Mouse (Mus musculus) forebrain, embryonic 10.5 days (tissue): ENCODE results near the gene Ush1g. TPM values are rescaled to one million over a fixed set of nuclear protein-coding genes. Genes with fewer than 3 reads are reported as not detected.

Experiments used
- DNase-seq: peaks from one replicate; pipeline ENCODE4 v3.0.0-alpha.2; 2017; ENCODE audit warnings: low spot score; ENCODE audit errors: extremely low spot score
- H3K27ac ChIP-seq: fragments of 300-500 bp; sonication (generic); 2 replicates; pipeline ENCODE4 v1.5.1; 2016; ENCODE audit warnings: mild to moderate bottlenecking
- H3K27me3 ChIP-seq: fragments of 300-500 bp; sonication (generic); 2 replicates; pipeline ENCODE4 v1.6.1; 2016; ENCODE audit warnings: mild to moderate bottlenecking; ENCODE audit not compliant: poor library complexity, severe bottlenecking
- H3K36me3 ChIP-seq: fragments of 300-500 bp; sonication (generic); replicated peaks from 2 replicates; pipeline ENCODE4 v1.6.1; 2016; ENCODE audit warnings: mild to moderate bottlenecking, moderate library complexity
- H3K4me1 ChIP-seq: fragments of 300-500 bp; sonication (generic); 2 replicates; pipeline ENCODE4 v1.6.1; 2016
- H3K4me3 ChIP-seq: fragments of 300-500 bp; sonication (generic); 2 replicates; pipeline ENCODE4 v1.5.1; 2016; ENCODE audit warnings: mild to moderate bottlenecking, moderate library complexity
- H3K9me3 ChIP-seq: fragments of 300-500 bp; sonication (generic); 2 replicates; pipeline ENCODE4 v1.6.1; 2016; ENCODE audit warnings: mild to moderate bottlenecking, moderate library complexity
- WGBS: fragments of 180-500 bp; shearing (Covaris S2); methylation state at CpG from one replicate; pipeline ENCODE4 v1.1.7; 2016; 5-methylcytosine and 5-hydroxymethylcytosine counted together
- polyA plus RNA-seq: library from polyadenylated mRNA; unstranded; fragments of >200 nt; fragmentation: Nextera tagmentation; extraction: Ambion mirVana; gene quantifications from 2 replicates; pipeline ENCODE4 v1.2.1, GENCODE M21; 2016

Gene Ush1g
- polyA plus RNA-seq, 1 experiment from 2014 or later: not detected

DNA sequence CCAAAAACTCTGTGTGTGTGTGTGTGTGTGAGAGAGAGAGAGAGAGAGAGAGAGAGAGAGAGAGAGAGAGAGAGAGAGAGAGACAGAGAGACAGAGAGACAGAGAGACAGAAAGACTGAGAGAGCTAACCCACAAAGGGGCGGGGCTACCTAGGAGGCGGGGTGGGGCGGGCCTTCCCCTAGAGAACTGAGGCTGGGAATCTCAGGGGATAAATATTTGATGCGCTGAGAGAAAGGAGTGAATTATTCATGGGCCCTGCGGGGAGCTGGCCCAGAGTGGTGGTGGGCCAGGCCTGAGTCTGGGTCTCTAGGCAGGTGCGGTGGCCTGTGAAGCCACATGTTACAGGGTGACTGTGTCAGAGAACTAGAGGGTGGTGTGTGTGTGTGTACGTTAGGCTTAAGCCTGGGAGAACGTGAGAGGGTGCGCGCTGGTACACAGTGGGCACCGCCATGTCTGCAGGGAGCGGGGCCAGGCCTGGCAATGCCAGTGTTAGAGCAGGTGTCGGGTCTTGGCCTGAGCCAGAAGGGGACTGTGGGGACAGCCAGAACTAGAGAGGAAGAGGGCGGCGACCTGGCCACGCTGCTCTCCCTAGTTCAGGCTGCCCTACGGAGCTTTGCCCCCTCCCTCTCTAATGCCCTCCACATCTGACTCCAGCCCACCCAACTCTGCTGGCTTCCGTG is 2.0 kb downstream of the Ush1g start:
- Histone ChIP-seq H3K4me3 (0 out of 2 replicates have a peak overlapping the region, but pooled peaks have one; percentile 5), H3K27ac (no peak overlapping the region), H3K4me1 (peaks cover 46% of the 10 kb centered on the region), H3K27me3 (peaks cover 100% of the 10 kb centered on the region), H3K9me3 (no peaks in the 10 kb centered on the region), H3K36me3 (no peaks in the 10 kb centered on the region)
- DNase-seq: no peak
- WGBS: 8% methylated on average over 18 of the region's 18 CpGs

DNA sequence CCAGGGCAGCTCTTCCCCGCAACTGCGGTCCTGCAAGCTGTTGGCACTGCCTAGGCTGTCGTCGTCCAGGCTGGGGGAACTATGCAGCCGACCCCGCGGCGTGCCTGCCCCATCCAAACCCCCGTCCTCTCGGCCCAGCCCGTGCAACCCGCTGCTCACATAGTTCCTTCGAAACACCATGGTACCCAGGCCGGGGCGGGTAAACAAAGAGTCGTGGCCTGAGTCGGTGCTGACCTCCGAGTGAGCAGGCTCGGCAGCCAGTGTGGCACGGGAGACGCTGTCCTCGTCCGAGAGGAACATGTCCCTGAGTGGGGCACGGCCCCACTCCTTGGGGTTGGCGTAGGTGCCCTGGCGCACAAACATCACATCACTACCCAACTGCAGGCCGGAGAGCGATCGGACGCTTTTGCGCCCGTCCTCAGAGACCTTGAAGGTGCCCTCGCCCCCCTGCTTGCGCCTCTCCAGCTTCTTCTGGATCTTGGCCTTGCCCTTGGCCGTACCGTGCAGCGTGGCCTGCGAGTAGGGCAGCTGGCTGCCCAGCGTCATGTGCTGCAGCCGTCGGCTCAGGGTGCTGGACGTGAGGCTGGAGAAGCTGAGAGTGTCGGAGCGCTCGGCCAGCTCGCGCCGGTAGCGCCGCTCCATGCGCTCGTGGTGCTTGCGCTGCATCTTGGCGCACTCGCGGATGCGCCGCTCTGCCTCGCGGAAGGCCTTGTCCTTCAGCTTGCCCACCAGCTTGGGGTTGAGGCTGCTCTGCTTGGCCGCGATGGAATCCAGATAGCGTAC is 3.4 kb downstream of the Ush1g start:
- peaks cover 100% of the 10 kb centered on the region for H3K27me3 ChIP-seq
- H3K27ac ChIP-seq: no peak overlapping the region
- peak overlapping the region; percentile 28; the same call in 1 of the 2 replicates for H3K4me3 ChIP-seq
- H3K36me3 ChIP-seq: no peaks in the 10 kb centered on the region
- H3K9me3 ChIP-seq: no peaks in the 10 kb centered on the region
- no peak for DNase-seq
- 5% methylated on average over 63 of the region's 63 CpGs for WGBS
- H3K4me1 ChIP-seq: peaks cover 44% of the 10 kb centered on the region

GRCm38 (mm10) chr11:115317204-115317603 is 4.6 kb downstream of the Ush1g start:
- no peaks in the 10 kb centered on the region for H3K9me3 ChIP-seq
- DNase-seq: no peak
- peaks cover 32% of the 10 kb centered on the region for H3K4me1 ChIP-seq
- H3K36me3 ChIP-seq: no peaks in the 10 kb centered on the region
- H3K4me3 ChIP-seq: no peak overlapping the region
- 62% methylated on average over 7 of the region's 7 CpGs for WGBS
- peaks cover 100% of the 10 kb centered on the region for H3K27me3 ChIP-seq
- no peak overlapping the region for H3K27ac ChIP-seq

GRCm38 (mm10) chr11:115314249-115314648 is 7.6 kb downstream of the Ush1g start:
- WGBS: 52% methylated on average over 2 of the region's 2 CpGs
- peaks cover 13% of the 10 kb centered on the region for H3K4me1 ChIP-seq
- H3K36me3 ChIP-seq: no peaks in the 10 kb centered on the region
- no peak overlapping the region for H3K4me3 ChIP-seq
- H3K9me3 ChIP-seq: no peaks in the 10 kb centered on the region
- DNase-seq: no peak
- peaks cover 78% of the 10 kb centered on the region for H3K27me3 ChIP-seq
- no peak overlapping the region for H3K27ac ChIP-seq

DNA sequence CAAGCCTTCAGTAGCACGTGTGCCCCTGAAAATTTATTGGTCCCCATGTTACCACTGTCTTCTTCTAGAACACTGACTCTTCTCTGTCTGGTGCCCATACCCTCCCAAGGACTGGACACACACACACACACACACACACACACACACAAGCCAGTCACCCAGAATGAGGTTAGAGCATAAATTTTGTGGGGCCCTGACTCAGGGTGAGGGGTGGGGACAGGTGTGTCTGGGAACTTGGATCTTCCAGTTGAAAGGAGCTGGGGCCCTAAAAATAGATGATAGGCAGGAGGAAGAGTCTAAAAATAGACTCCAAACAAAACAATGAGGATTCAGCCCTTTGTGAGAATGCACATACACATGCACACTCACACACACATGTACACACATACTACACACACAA is 13.1 kb downstream of the Ush1g start:
- no peaks in the 10 kb centered on the region for H3K9me3 ChIP-seq
- peaks cover 17% of the 10 kb centered on the region for H3K4me1 ChIP-seq
- 73% methylated on average over 1 of the region's 1 CpGs for WGBS
- H3K27me3 ChIP-seq: peaks cover 58% of the 10 kb centered on the region
- DNase-seq: no peak
- H3K4me3 ChIP-seq: no peak overlapping the region
- H3K36me3 ChIP-seq: no peaks in the 10 kb centered on the region
- no peak overlapping the region for H3K27ac ChIP-seq

DNA sequence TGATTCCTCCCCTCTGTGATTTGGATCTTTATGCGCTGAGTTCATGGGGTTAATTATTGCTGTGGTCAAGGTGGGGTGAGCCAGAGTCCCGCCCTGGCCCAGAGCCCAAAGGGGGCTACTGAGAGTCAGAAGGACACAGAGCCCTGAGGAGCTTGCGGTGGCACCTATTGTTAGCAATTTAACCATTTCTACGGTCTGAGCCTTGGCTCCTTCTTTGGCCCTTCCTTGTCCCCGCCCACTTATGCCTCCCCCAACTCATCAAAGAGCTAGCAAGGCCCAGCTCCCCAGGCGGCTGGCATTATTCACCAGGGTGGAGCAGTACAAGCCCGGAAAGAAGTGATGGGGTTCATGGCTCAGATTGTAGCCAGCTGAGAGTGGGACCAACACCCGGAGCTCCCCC is 15.0 kb downstream of the Ush1g start, which contains the start of gene Otop2:
Otop2 (plus strand) TSS at position 301 of the 400 bp plus-strand sequence.
- peaks cover 17% of the 10 kb centered on the region for H3K4me1 ChIP-seq
- H3K4me3 ChIP-seq: no peak within 1 kb of the TSS
- H3K36me3 ChIP-seq: no peaks in the 10 kb centered on the region
- H3K9me3 ChIP-seq: no peaks in the 10 kb centered on the region
- DNase-seq: no peak
- peaks cover 38% of the 10 kb centered on the region for H3K27me3 ChIP-seq
- 0 out of 2 replicates have a peak within 1 kb of the TSS, but pooled peaks have one; percentile 22 for H3K27ac ChIP-seq
- 21% methylated on average over 8 of the region's 8 CpGs for WGBS

DNA sequence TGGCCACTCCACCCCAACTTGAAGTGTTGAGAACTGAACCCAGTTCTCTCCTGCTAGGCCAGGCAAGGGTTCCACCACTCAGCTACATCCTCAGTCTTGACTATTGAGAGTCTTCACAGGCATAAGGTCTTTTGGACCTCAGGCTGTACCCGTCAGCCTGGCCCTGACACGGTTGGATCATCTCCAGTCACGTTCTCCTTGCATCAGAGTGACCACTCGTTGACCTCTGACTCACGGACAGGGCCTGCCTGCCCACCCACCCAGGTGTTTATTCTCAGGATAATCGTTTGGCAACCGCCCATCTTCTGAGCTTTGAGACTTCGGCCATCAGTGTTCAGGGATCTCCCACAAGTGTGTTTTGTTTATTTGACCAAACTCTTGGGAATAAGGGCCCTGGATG is 18.7 kb downstream of the Ush1g start:
- peaks cover 17% of the 10 kb centered on the region for H3K4me1 ChIP-seq
- no peak for DNase-seq
- 82% methylated on average over 8 of the region's 8 CpGs for WGBS
- no peak overlapping the region for H3K4me3 ChIP-seq
- no peaks in the 10 kb centered on the region for H3K9me3 ChIP-seq
- no peak overlapping the region for H3K27ac ChIP-seq
- H3K27me3 ChIP-seq: peaks cover 47% of the 10 kb centered on the region
- no peaks in the 10 kb centered on the region for H3K36me3 ChIP-seq

GRCm38 (mm10) chr11:115301351-115301750 is 20.5 kb downstream of the Ush1g start:
- DNase-seq: no peak
- peaks cover 47% of the 10 kb centered on the region for H3K27me3 ChIP-seq
- peaks cover 21% of the 10 kb centered on the region for H3K4me1 ChIP-seq
- H3K36me3 ChIP-seq: no peaks in the 10 kb centered on the region
- H3K4me3 ChIP-seq: no peak overlapping the region
- H3K27ac ChIP-seq: no peak overlapping the region
- no peaks in the 10 kb centered on the region for H3K9me3 ChIP-seq
- 95% methylated on average over 2 of the region's 2 CpGs for WGBS

DNA sequence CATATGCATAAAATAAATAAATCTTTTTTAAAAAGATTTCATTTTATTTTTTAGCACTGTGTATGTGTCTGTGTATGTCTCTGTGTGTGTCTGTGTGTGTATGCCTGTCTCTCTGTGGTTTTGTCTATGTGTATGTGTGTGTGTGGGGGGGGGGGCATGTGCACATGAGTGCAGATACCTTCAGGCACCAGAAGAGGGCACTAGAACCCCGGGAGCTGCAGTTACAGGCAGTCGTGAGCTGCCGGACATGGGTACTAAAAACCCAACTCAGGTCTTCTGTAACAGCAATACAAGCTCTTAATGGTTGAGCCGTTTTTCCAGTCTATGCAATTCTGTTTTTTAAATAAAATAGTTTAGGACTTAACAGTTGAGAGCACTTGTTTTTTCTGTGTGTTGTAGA is 21.1 kb downstream of the Ush1g start:
- Histone ChIP-seq H3K27me3 (peaks cover 47% of the 10 kb centered on the region), H3K4me1 (peaks cover 16% of the 10 kb centered on the region), H3K27ac (no peak overlapping the region), H3K9me3 (no peaks in the 10 kb centered on the region), H3K36me3 (no peaks in the 10 kb centered on the region), H3K4me3 (no peak overlapping the region)
- WGBS: 76% methylated on average over 4 of the region's 4 CpGs
- DNase-seq: no peak

DNA sequence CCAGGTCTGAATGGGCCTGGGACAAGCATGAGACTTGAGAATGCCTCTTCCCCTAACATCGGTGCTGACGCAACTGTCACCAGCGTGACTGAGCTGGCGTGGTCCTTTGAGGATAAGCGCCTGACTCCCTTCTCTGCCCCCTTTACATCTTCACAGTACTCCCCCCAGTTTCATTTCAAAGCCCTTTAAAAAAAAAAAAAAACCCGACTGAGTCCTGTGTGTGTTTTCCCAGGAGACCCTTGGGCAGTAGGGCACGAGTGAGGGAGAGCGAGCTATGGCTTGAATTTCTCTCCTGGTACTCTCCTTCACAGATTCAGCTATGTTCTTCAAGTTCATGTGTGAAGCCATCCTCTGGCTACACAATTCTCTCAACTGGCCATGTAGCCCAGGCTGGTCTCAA is 23.7 kb downstream of the Ush1g start:
- peaks cover 43% of the 10 kb centered on the region for H3K27me3 ChIP-seq
- peak overlapping the region; percentile 56; the same call in 1 of the 2 replicates for H3K4me3 ChIP-seq
- no peaks in the 10 kb centered on the region for H3K9me3 ChIP-seq
- H3K36me3 ChIP-seq: no peaks in the 10 kb centered on the region
- WGBS: 71% methylated on average over 8 of the region's 8 CpGs
- H3K4me1 ChIP-seq: peaks cover 19% of the 10 kb centered on the region
- no peak overlapping the region; the same call in 1 of the 2 replicates for H3K27ac ChIP-seq
- DNase-seq: no peak

DNA sequence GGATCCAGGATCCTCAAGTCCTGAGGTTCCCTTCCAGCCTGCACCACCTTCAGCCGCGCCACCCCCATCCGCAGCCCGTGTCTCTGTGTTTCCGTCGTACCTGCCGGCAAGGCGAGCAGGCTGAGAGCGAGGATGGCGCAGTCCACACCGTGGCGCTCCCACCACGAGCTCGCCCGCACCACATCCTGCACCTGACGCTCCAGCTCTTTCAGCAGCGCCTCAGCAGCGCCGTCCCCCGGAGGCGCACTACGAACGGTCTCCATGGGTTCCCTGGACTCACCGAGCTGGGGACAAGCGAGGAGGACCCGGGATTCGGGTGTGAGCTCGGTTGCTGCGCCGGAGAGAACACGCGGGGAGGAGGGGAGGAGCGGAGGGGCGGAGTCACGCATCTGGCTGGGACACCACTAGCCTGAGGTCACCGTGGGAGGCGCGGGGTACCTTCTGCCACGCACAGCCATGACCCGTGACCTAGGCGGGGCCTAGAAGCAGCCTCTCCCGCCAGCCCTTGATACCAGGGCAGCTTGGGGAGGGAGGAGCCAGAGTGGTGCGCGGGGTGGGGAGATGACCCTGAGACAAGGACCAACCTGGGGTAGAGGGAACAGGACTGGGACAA is 24.5 kb downstream of the Ush1g start, which contains the start of gene Fads6:
Fads6 (minus strand) TSS at position 450 of the 613 bp plus-strand sequence.
- under 1% methylated on average over 44 of the region's 44 CpGs for WGBS
- peak within 1 kb of the TSS; percentile 80 for H3K27ac ChIP-seq

DNA sequence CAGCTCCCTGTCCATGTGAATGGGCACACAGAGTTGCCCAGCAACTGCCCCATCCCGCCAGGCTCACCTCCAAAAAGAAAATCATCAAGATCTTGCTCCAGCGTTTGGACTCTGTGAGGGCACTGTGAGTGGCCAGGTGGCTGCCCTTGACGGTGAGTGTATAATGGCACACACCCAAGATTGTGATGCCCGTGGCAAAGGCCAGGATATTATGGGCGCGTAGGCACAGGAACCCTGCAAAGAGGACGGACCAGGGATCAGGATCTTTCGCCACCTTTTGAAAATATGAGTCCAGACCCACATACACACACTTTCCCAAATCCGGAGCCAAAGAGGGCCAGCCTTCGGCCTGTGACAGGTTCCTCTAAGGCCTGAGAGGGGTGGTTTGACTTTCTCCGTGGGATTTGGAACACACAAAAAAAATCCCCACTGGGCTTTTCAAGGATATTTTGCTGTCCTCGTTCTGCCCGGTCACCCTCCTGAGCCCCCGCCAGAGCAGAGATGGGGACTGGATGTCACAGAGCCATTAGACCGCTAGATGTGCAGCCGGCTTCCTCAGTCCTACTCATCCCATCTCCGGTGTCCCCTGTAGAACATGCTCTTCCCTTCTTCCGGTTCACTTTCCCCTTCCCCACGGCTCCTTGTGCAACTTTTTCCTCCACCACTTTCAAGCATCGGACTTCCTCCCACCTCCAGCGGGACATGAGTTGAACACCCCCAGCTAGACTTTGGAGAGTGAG is 25.2 kb downstream of the Ush1g start:
- DNase-seq: no peak
- H3K9me3 ChIP-seq: no peaks in the 10 kb centered on the region
- peaks cover 43% of the 10 kb centered on the region for H3K27me3 ChIP-seq
- H3K4me1 ChIP-seq: peaks cover 19% of the 10 kb centered on the region
- H3K27ac ChIP-seq: peak overlapping the region; percentile 80
- WGBS: 55% methylated on average over 21 of the region's 21 CpGs
- H3K36me3 ChIP-seq: no peaks in the 10 kb centered on the region
- peak overlapping the region; percentile 56 for H3K4me3 ChIP-seq

More for the DNA sequence above, 24.5 kb downstream of the Ush1g start, which contains the start of gene Fads6:
- peaks cover 43% of the 10 kb centered on the region for H3K27me3 ChIP-seq
- peaks cover 19% of the 10 kb centered on the region for H3K4me1 ChIP-seq
- H3K4me3 ChIP-seq: peak within 1 kb of the TSS; percentile 56
- H3K36me3 ChIP-seq: no peaks in the 10 kb centered on the region
- peak; percentile 61 for DNase-seq
- no peaks in the 10 kb centered on the region for H3K9me3 ChIP-seq
